Mouse (Mus musculus) liver, adult 2 months (tissue): Measurements from ENCODE around the gene Med24.
"Not testable (repeated sequence)": the region's sequence is repeated elsewhere in the genome, so short reads cannot be mapped to it uniquely, and the experiment has no call there.

Experiments
- CTCF ChIP-seq: fragments of 200-500 bp; IDR thresholded peaks from 2 replicates; pipeline ENCODE4 v1.5.1; 2011; ENCODE audit warnings: low read depth, low read length, control low read depth
- POLR2A ChIP-seq: fragments of 200-500 bp; IDR thresholded peaks from 2 replicates; pipeline ENCODE4 v1.6.1; 2011; ENCODE audit warnings: low read length, control low read depth; ENCODE audit not compliant: insufficient read depth; ENCODE audit errors: extremely low read depth

- peak; percentile 40 for TF ChIP-seq CTCF
- TF ChIP-seq POLR2A, result not testable (repeated sequence)
These were observed 56.1 kb downstream of the Med24 start for GRCm38 (mm10) chr11:98673136-98673535.
